Mouse (Mus musculus): ENCODE results near the gene Olfr9.
"Not testable (repeated sequence)": the region's sequence is repeated elsewhere in the genome, so short reads cannot be mapped to it uniquely, and the experiment has no call there.

Gene Olfr9

GRCm38 (mm10) chr10:129004032-129004920, 15.0 kb downstream of the Olfr9 start:
- DNase-seq, result no peak

DNA sequence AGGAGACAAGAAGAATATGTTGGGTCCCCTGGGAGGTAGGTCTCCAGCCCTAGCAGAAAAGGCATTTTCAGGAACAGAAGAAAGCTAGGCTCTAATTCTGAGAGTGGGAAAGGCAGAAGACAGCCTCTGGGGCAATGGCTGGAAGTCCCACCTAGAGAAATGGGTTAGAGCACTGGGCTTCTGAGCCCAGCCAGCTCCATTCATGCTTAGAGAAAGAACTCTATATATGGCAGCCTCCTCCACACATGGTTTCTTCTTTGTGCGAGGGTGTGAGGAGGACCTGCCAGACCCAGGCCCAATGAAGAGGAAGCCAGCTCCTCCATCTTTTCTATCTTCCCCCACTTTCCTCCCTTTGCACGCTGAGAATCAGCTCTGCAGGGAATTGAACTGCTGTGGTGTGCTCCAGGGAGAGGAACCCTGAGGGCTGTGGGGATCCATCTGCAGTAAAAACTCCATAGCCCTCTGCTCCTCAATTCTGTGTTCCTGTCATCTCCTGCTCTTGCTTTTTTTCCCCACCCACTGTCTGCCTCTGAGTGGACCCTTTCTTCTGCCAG, 21.1 kb downstream of the Olfr9 start, which contains the start of gene Olfr763:
Olfr763 (plus strand) TSS at position 504 of the 554 bp plus-strand sequence.
- no peak for DNase-seq

GRCm38 (mm10) chr10:129011511-129011910, 22.3 kb downstream of the Olfr9 start:
- not testable (repeated sequence) for DNase-seq

DNA sequence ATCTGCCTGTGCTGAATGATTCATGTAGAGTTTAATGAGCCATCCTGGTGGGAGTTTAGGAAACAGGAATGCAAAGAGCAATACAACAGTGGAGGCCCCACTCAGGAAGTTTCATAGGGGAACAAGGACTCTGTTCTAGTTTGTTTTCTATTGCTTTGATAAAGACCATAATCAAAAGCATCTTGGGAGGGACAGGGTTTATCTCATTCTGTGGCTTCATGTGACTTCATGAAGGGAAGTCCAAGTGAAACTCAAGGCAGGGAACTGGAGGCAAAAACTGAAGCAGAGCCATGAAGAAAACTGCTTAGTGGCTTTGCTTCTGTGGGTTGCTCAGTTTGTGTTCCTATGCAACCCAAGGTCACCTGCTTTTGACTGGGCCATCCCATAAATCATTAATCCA, 25.2 kb downstream of the Olfr9 start:
- DNase-seq, result no peak

- DNase-seq, result no peak
These were observed 34.1 kb downstream of the Olfr9 start for GRCm38 (mm10) chr10:129023319-129023718.

- DNase-seq, result peak in 1 of 2 experiments; percentile 28
These were observed 36.9 kb downstream of the Olfr9 start for GRCm38 (mm10) chr10:129026018-129026662.

- no peak for DNase-seq
These were observed 39.1 kb downstream of the Olfr9 start for GRCm38 (mm10) chr10:129028343-129028742.

- no peak for DNase-seq
These were observed 50.6 kb downstream of the Olfr9 start, which contains the start of gene Olfr764-ps1 for GRCm38 (mm10) chr10:129039796-129040195. Gene Olfr764-ps1 (minus strand): TSS chr10:129039896.
